Mouse (Mus musculus) heart, postnatal 0 days (tissue): Measurements from ENCODE around the gene Fbxo7. TPM values are rescaled to one million over a fixed set of nuclear protein-coding genes. Genes with fewer than 3 reads are reported as not detected.

Source experiments
- ATAC-seq: fragments of 200-750 bp; cut with Nextera tagmentation; 2 replicates; pipeline ENCODE4 v1.8.0; 2017; ENCODE audit warnings: low read depth, moderate number of reproducible peaks, moderate library complexity; ENCODE audit not compliant: insufficient read depth
- DNase-seq: peaks from one replicate; pipeline ENCODE4 v3.0.0-alpha.2; 2016; ENCODE audit warnings: low spot score
- H3K27ac ChIP-seq: fragments of 300-500 bp; sonication (generic); 2 replicates; pipeline ENCODE4 v1.5.1; 2014; ENCODE audit warnings: low read depth, mild to moderate bottlenecking
- H3K27me3 ChIP-seq: fragments of 300-500 bp; sonication (generic); 2 replicates; pipeline ENCODE4 v1.6.1; 2014; ENCODE audit warnings: low read length, mixed read lengths; ENCODE audit not compliant: control insufficient read depth, insufficient read depth
- H3K36me3 ChIP-seq: fragments of 300-500 bp; sonication (generic); replicated peaks from 2 replicates; pipeline ENCODE4 v1.6.1; 2014; ENCODE audit warnings: low read length, mixed read lengths; ENCODE audit not compliant: control insufficient read depth, insufficient read depth
- H3K4me1 ChIP-seq: fragments of 300-500 bp; sonication (generic); 2 replicates; pipeline ENCODE4 v1.6.1; 2014; ENCODE audit warnings: antibody characterized with exemption; ENCODE audit not compliant: control insufficient read depth, insufficient read depth
- H3K4me2 ChIP-seq: fragments of 300-500 bp; sonication (generic); 2 replicates; pipeline ENCODE4 v1.6.1; 2014; ENCODE audit warnings: low read depth, mild to moderate bottlenecking, low read length, moderate library complexity
- H3K4me3 ChIP-seq: fragments of 300-500 bp; sonication (generic); 2 replicates; pipeline ENCODE4 v1.5.1; 2014; ENCODE audit warnings: low read depth, low read length
- H3K9ac ChIP-seq: fragments of 300-500 bp; sonication (generic); replicated peaks from 2 replicates; pipeline ENCODE4 v1.6.1; 2014; ENCODE audit warnings: low read depth, low read length, mixed read lengths
- H3K9me3 ChIP-seq: fragments of 300-500 bp; sonication (generic); replicated peaks from 2 replicates; pipeline ENCODE4 v1.6.1; 2016; ENCODE audit warnings: low read length; ENCODE audit not compliant: control insufficient read depth
- CTCF ChIP-seq: IDR thresholded peaks from 2 replicates; pipeline ENCODE4 v1.5.1; 2016; ENCODE audit warnings: antibody characterized with exemption, control low read depth, low read depth
- EP300 ChIP-seq: IDR thresholded peaks from 2 replicates; pipeline ENCODE4 v1.6.1; 2016; ENCODE audit warnings: antibody characterized with exemption, low read depth
- WGBS: fragments of 180-500 bp; shearing (Covaris S2); extraction: QIAGEN DNeasy Blood & Tissue Kit; methylation state at CpG from one replicate; pipeline ENCODE4 v1.1.7; 2014; 5-methylcytosine and 5-hydroxymethylcytosine counted together
- polyA plus RNA-seq: library from polyadenylated mRNA; unstranded; fragments of >200 nt; fragmentation: Nextera tagmentation; extraction: Ambion mirVana; gene quantifications from 2 replicates; pipeline ENCODE4 v1.2.1, GENCODE M21; 2015
- total RNA-seq: library from RNA; depleted of rRNA; stranded (reverse); fragments of >200 nt; gene quantifications from 2 replicates; pipeline ENCODE4 v1.2.3, GENCODE M21; 2014; ENCODE audit warnings: low replicate concordance

Fbxo7 gene
- total and polyA plus RNA-seq, 2 experiments from 2014 or later, result 16.1 to 19.9 TPM

- ATAC-seq (no peak), DNase-seq (no peak)
- H3K27me3 ChIP-seq, result no peaks in the 10 kb centered on the region
- no peaks in the 10 kb centered on the region for H3K4me1 ChIP-seq
- TF ChIP-seq CTCF, result no peak
- no peak for TF ChIP-seq EP300
- no peaks in the 10 kb centered on the region for H3K9me3 ChIP-seq
- no peak overlapping the region for H3K4me2 ChIP-seq
- no peak overlapping the region for H3K27ac ChIP-seq
- no peak overlapping the region for H3K4me3 ChIP-seq
- no peak overlapping the region for H3K9ac ChIP-seq
- 68% methylated on average over 5 of the region's 5 CpGs for WGBS
- no peaks in the 10 kb centered on the region for H3K36me3 ChIP-seq
Measured at GRCm38 (mm10) chr10:85994543-85995104, 27.1 kb upstream of the Fbxo7 start.

- no peaks in the 10 kb centered on the region for H3K4me1 ChIP-seq
- ATAC-seq, result no peak
- H3K9me3 ChIP-seq, result no peaks in the 10 kb centered on the region
- no peak overlapping the region for H3K4me2 ChIP-seq
- no peaks in the 10 kb centered on the region for H3K36me3 ChIP-seq
- DNase-seq, result no peak
- H3K27me3 ChIP-seq, result no peaks in the 10 kb centered on the region
- 89% methylated on average over 4 of the region's 4 CpGs for WGBS
- H3K9ac ChIP-seq, result no peak overlapping the region
- H3K4me3 ChIP-seq, result no peak overlapping the region
- no peak overlapping the region for H3K27ac ChIP-seq
- TF ChIP-seq EP300 (no peak), CTCF (no peak)
Measured at GRCm38 (mm10) chr10:86000447-86000846, 21.3 kb upstream of the Fbxo7 start.

GRCm38 (mm10) chr10:86006455-86006854 lies 15.3 kb upstream of the Fbxo7 start:
- H3K27ac ChIP-seq, result no peak overlapping the region
- no peaks in the 10 kb centered on the region for H3K36me3 ChIP-seq
- DNase-seq, result no peak
- no peaks in the 10 kb centered on the region for H3K9me3 ChIP-seq
- H3K4me2 ChIP-seq, result no peak overlapping the region
- no peak for ATAC-seq
- no peak overlapping the region for H3K4me3 ChIP-seq
- 67% methylated on average over 5 of the region's 5 CpGs for WGBS
- no peaks in the 10 kb centered on the region for H3K27me3 ChIP-seq
- TF ChIP-seq CTCF (no peak), EP300 (no peak)
- no peaks in the 10 kb centered on the region for H3K4me1 ChIP-seq
- H3K9ac ChIP-seq, result no peak overlapping the region

- no peak for ATAC-seq
- no peak for DNase-seq
Measured at GRCm38 (mm10) chr10:86009688-86010087, 12.1 kb upstream of the Fbxo7 start.

GRCm38 (mm10) chr10:86010636-86011035 lies 11.1 kb upstream of the Fbxo7 start:
- H3K9ac ChIP-seq, result no peak overlapping the region
- DNase-seq, result no peak

More at GRCm38 (mm10) chr10:86009688-86010087, 12.1 kb upstream of the Fbxo7 start:
- Histone ChIP-seq H3K9me3 (no peaks in the 10 kb centered on the region), H3K27me3 (no peaks in the 10 kb centered on the region), H3K4me3 (no peak overlapping the region), H3K36me3 (no peaks in the 10 kb centered on the region), H3K9ac (no peak overlapping the region), H3K27ac (no peak overlapping the region), H3K4me2 (no peak overlapping the region), H3K4me1 (no peaks in the 10 kb centered on the region)
- TF ChIP-seq CTCF, result no peak
- TF ChIP-seq EP300, result no peak
- 75% methylated on average over 2 of the region's 2 CpGs for WGBS

GRCm38 (mm10) chr10:86011172-86011571 lies 10.6 kb upstream of the Fbxo7 start:
- H3K9me3 ChIP-seq, result no peaks in the 10 kb centered on the region
- H3K4me2 ChIP-seq, result no peak overlapping the region
- no peak overlapping the region for H3K27ac ChIP-seq
- H3K9ac ChIP-seq, result no peak overlapping the region
- DNase-seq (no peak), ATAC-seq (no peak)
- H3K36me3 ChIP-seq, result no peaks in the 10 kb centered on the region
- TF ChIP-seq CTCF, result no peak
- TF ChIP-seq EP300, result no peak
- WGBS, result 60% methylated on average over 2 of the region's 2 CpGs
- H3K27me3 ChIP-seq, result no peaks in the 10 kb centered on the region
- H3K4me1 ChIP-seq, result no peaks in the 10 kb centered on the region
- no peak overlapping the region for H3K4me3 ChIP-seq

More at GRCm38 (mm10) chr10:86010636-86011035, 11.1 kb upstream of the Fbxo7 start:
- no peaks in the 10 kb centered on the region for H3K27me3 ChIP-seq
- H3K4me2 ChIP-seq, result no peak overlapping the region
- no peak for TF ChIP-seq CTCF
- no peak for TF ChIP-seq EP300
- H3K4me1 ChIP-seq, result no peaks in the 10 kb centered on the region
- H3K4me3 ChIP-seq, result no peak overlapping the region
- H3K9me3 ChIP-seq, result no peaks in the 10 kb centered on the region
- H3K27ac ChIP-seq, result no peak overlapping the region
- WGBS, result 60% methylated on average over 6 of the region's 6 CpGs
- ATAC-seq, result no peak
- H3K36me3 ChIP-seq, result no peaks in the 10 kb centered on the region
